Mouse (Mus musculus): ENCODE results near the gene Hgfac. TPM values are rescaled to one million over a fixed set of nuclear protein-coding genes. Genes with fewer than 3 reads are reported as not detected.

The Hgfac gene
- total RNA-seq (2021): under 1 TPM; 0.20 to 0.64 TPM
- long read RNA-seq, experiment 1: 0 reads
- long read RNA-seq, experiment 2: 0 reads

- DNase-seq: no peak
Observed at GRCm38 (mm10) chr5:35041268-35041829, at the start of gene Hgfac. Gene Hgfac (plus strand): TSS chr5:35041509.

GRCm38 (mm10) chr5:34998754-34999153 lies 42.6 kb upstream of the Hgfac start:
- no peak for DNase-seq

- no peak for DNase-seq
Observed at GRCm38 (mm10) chr5:34999281-34999680, 42.0 kb upstream of the Hgfac start.

GRCm38 (mm10) chr5:35000323-35000722 lies 41.0 kb upstream of the Hgfac start:
- no peak for DNase-seq

- no peak for DNase-seq
Observed at GRCm38 (mm10) chr5:35001144-35001543, 40.2 kb upstream of the Hgfac start.

GRCm38 (mm10) chr5:35003611-35004162 lies 37.6 kb upstream of the Hgfac start:
- no peak for DNase-seq

GRCm38 (mm10) chr5:35004769-35005168 lies 36.5 kb upstream of the Hgfac start:
- no peak for DNase-seq

- no peak for DNase-seq
Observed at GRCm38 (mm10) chr5:35005659-35006058, 35.6 kb upstream of the Hgfac start.

GRCm38 (mm10) chr5:35006599-35006998 lies 34.7 kb upstream of the Hgfac start:
- DNase-seq: no peak

GRCm38 (mm10) chr5:35009163-35009562 lies 32.1 kb upstream of the Hgfac start:
- peak; percentile 56 to 67 for DNase-seq

- DNase-seq: peak; percentile 49 to 66
Observed at GRCm38 (mm10) chr5:35010656-35011055, 30.7 kb upstream of the Hgfac start.

- no peak for DNase-seq
Observed at GRCm38 (mm10) chr5:35011156-35011923, 30.0 kb upstream of the Hgfac start.

GRCm38 (mm10) chr5:35014036-35014435 lies 27.3 kb upstream of the Hgfac start:
- no peak for DNase-seq

- DNase-seq: no peak
Observed at GRCm38 (mm10) chr5:35019673-35020300, 21.5 kb upstream of the Hgfac start.

- no peak for DNase-seq
Observed at GRCm38 (mm10) chr5:35020410-35021241, 20.7 kb upstream of the Hgfac start.

GRCm38 (mm10) chr5:35024975-35025374 lies 16.3 kb upstream of the Hgfac start:
- DNase-seq: peak; percentile 63 to 81

GRCm38 (mm10) chr5:35029303-35029702 lies 12.0 kb upstream of the Hgfac start:
- DNase-seq: peak in 1 of 2 experiments; percentile 55

- no peak for DNase-seq
Observed at GRCm38 (mm10) chr5:35029755-35030154, 11.6 kb upstream of the Hgfac start.

- no peak for DNase-seq
Observed at GRCm38 (mm10) chr5:35033068-35033467, 8.2 kb upstream of the Hgfac start.

GRCm38 (mm10) chr5:35033619-35034018 lies 7.7 kb upstream of the Hgfac start:
- no peak for DNase-seq

- DNase-seq: no peak
Observed at GRCm38 (mm10) chr5:35035141-35035540, 6.2 kb upstream of the Hgfac start.

GRCm38 (mm10) chr5:35035795-35036194 lies 5.5 kb upstream of the Hgfac start:
- DNase-seq: peak; percentile 40 to 81
